Mouse (Mus musculus) skeletal muscle tissue, postnatal 0 days (tissue): Measurements from ENCODE around the gene Cd79b. TPM values are rescaled to one million over a fixed set of nuclear protein-coding genes. Genes with fewer than 3 reads are reported as not detected.

Source experiments
- polyA plus RNA-seq: library from polyadenylated mRNA; unstranded; fragments of >200 nt; fragmentation: Nextera tagmentation; extraction: Ambion mirVana; gene quantifications from 2 replicates; pipeline ENCODE4 v1.2.1, GENCODE M21; 2015

Cd79b gene
- polyA plus RNA-seq = 1.7 TPM in 2 replicates

DNA sequence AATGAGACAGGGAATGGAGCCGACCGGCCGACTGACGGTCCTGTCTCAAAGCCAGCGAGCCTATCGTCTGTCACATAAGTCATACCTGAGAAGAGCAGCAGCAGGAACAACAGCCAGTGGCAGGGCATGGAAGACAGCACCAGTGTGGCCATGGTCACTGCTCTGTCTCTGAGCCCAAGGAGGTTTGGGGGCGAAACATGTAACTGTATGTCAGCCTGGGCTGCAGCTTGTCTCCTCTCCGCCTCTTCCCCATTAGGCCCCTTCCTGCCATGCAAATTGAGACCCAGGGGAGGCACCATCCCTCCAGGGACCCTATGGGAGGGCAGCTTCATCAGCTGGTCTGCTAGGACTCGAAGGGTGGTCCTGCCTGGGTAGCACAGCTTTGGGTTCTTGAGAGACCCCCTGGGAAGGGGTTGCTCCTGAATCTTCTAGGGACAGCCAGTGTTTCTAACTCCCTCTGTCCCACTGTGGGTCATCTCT, at the start of gene Cd79b:
Gene Cd79b, minus strand, starts transcription at position 430 of the 480 bp plus-strand sequence.

DNA sequence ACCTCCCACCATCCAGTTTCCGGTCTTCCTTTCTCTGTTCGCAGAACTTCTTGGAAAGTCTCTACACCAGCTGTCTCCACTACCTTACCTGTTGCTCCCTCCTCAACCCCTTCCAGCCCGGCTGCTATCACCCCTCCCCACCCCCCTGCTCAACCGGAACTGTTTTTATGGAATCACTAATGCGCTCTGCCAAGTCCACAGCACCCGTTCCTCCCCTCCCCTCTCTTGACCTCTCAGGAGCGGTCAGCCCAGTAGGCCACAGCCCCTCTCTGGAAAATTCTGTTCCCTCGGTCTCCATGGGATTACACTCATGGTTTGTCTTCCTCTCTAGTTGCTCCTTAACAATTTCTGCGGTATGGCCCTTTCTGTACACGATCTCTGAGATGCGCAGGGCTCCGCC, 38.6 kb upstream of the Cd79b start, which contains the start of gene Scn4a:
Gene Scn4a, minus strand, starts transcription at position 101 of the 400 bp plus-strand sequence.

DNA sequence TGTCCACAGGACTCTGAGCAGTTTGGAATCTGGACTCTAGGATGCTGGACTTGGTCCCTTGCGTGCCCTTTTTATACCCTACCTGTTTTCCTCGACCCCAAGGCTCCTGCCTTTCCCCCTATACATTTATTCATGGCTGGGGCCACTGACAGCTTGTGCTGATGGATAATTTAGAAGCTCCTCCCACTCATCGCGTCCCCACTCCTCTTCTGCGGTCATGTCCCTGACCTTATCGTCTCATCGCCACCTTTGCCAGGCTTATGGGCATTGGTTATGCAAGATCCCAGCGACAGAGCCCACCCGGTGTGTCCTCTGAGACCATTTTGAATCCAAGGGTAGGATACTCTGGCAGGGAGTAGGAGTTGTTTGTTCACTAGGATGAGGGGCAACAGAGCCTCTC, 12.8 kb downstream of the Cd79b start, which contains the start of gene Gh:
Gene Gh, minus strand, starts transcription at position 101 of the 400 bp plus-strand sequence.

DNA sequence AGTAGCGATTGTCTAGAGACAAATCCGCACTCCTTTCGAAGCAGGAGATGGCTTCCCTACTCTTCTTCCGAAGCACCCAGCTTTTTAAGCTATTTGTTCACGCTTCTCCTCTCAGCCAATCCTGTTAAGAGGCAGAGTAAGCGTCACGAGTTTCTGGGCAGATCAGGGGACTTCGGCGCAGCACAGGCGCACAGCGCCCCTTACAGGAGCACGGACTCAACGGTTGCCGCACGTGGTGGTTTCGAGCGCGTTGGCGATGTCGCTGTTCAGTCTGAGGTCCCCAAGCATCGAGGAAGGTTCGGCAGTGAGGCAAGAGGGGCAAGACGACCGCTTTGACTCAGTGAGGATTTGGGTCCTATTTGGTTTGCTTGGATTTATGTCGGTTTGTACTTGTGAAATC, 38.1 kb downstream of the Cd79b start, which contains the start of gene Tcam1:
Gene Tcam1, plus strand, starts transcription at position 219 of the 400 bp plus-strand sequence.

DNA sequence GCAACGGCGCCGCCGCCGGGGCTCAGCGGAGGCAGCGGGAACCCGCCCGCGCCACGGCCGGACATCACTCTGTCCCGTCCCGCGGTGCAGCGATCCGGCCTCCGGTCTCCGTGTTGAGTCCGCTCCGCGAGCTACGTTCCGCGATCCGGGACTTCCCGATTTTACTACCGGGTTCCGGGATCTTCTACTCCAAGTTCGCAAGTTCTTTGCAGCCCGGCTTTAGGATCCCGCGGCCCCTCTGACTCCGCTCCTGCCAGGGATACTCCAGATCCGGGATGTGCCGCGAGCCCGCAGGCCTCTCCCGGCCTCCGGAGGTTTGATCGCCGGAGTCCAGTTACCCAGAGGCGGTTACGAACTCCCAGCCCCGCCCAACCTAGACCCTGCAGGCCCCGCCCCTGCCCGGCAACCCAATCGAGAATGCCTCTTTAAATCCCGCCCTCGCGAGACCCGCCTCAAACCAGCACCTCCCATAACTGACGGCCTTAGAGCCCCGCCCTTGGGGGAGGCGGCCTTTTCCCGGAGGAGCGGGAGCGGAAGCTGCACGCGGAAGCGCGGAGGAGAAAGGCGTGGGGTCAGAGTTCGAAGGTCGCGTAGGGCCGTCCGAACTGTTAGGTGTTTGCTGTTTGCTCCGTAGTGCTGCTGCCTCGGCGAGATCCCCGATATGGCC, 41.8 kb downstream of the Cd79b start, which contains the start of gene Smarcd2:
Gene Smarcd2, minus strand, starts transcription at position 329 of the 667 bp plus-strand sequence.

Other genes starting within 250 kb of the Cd79b start
- gene Taco1, start 248.7 kb downstream of the Cd79b start, polyA plus RNA-seq = 10.9 and 11.8 TPM in 2 replicates
- gene Map3k3, start 230.1 kb downstream of the Cd79b start, polyA plus RNA-seq = 13.3 and 14.6 TPM in 2 replicates
- not detected in 2 replicates for gene Gm10840, start 153.9 kb downstream of the Cd79b start, polyA plus RNA-seq
- gene Limd2, start 153.9 kb downstream of the Cd79b start, polyA plus RNA-seq = 48.7 and 60.5 TPM in 2 replicates
- gene Strada, start 112.6 kb downstream of the Cd79b start, polyA plus RNA-seq = 22.1 and 25.0 TPM in 2 replicates
- 71.4 and 81.6 TPM in 2 replicates for gene Ccdc47, start 98.4 kb downstream of the Cd79b start, polyA plus RNA-seq
- 29.4 and 30.6 TPM in 2 replicates for gene Ddx42, start 97.8 kb downstream of the Cd79b start, polyA plus RNA-seq
- gene Ftsj3, start 58.7 kb downstream of the Cd79b start, polyA plus RNA-seq = 24.9 and 26.6 TPM in 2 replicates
- 204 and 231 TPM in 2 replicates for gene Psmc5, start 58.6 kb downstream of the Cd79b start, polyA plus RNA-seq
- 23.1 and 28.6 TPM in 2 replicates for gene Smarcd2, start 41.8 kb downstream of the Cd79b start, polyA plus RNA-seq
- gene Tcam1, start 38.1 kb downstream of the Cd79b start, polyA plus RNA-seq = 0.06 TPM in 2 replicates
- not detected in 2 replicates for gene Gh, start 12.9 kb downstream of the Cd79b start, polyA plus RNA-seq
- 10.9 and 17.9 TPM in 2 replicates for gene Scn4a, start 38.5 kb upstream of the Cd79b start, polyA plus RNA-seq
- 3.1 and 3.5 TPM in 2 replicates for gene Prr29, start 50.7 kb upstream of the Cd79b start, polyA plus RNA-seq
- gene Icam2, start 73.3 kb upstream of the Cd79b start, polyA plus RNA-seq = 30.6 and 33.8 TPM in 2 replicates
- gene Ern1, start 173.1 kb upstream of the Cd79b start, polyA plus RNA-seq = 1.7 and 2.2 TPM in 2 replicates